Mouse (Mus musculus): ENCODE results near the gene Etnk1.
A peak's percentile ranks its signal among the peaks of the same experiment; 100 is the strongest.

The Etnk1 gene

GRCm38 (mm10) chr6:143216221-143216620, 49.2 kb downstream of the Etnk1 start:
- peak in 1 of 2 experiments; percentile 49 for DNase-seq (ENCODE audit: low spot score in 2 of 2)

GRCm38 (mm10) chr6:143219347-143219746, 52.3 kb downstream of the Etnk1 start:
- DNase-seq (ENCODE audit: low spot score in 2 of 2), result peak; percentile 32 to 74

- DNase-seq (ENCODE audit: low spot score in 2 of 2), result no peak
These were observed 54.2 kb downstream of the Etnk1 start for GRCm38 (mm10) chr6:143221245-143221644.

- no peak for DNase-seq (ENCODE audit: low spot score in 2 of 2)
These were observed 57.0 kb downstream of the Etnk1 start for GRCm38 (mm10) chr6:143224057-143224456.

- no peak for DNase-seq (ENCODE audit: low spot score in 2 of 2)
These were observed 57.9 kb downstream of the Etnk1 start for GRCm38 (mm10) chr6:143224885-143225284.

GRCm38 (mm10) chr6:143228696-143229095, 61.7 kb downstream of the Etnk1 start:
- no peak for DNase-seq (ENCODE audit: low spot score in 2 of 2)

GRCm38 (mm10) chr6:143229906-143230305, 62.9 kb downstream of the Etnk1 start:
- no peak for DNase-seq (ENCODE audit: low spot score in 2 of 2)

- no peak for DNase-seq (ENCODE audit: low spot score in 2 of 2)
These were observed 63.9 kb downstream of the Etnk1 start for GRCm38 (mm10) chr6:143230888-143231287.

GRCm38 (mm10) chr6:143232718-143233117, 65.7 kb downstream of the Etnk1 start:
- DNase-seq (ENCODE audit: low spot score in 2 of 2), result no peak

GRCm38 (mm10) chr6:143234868-143235267, 67.8 kb downstream of the Etnk1 start:
- no peak for DNase-seq (ENCODE audit: low spot score in 2 of 2)

- no peak for DNase-seq (ENCODE audit: low spot score in 2 of 2)
These were observed 72.5 kb downstream of the Etnk1 start for GRCm38 (mm10) chr6:143239362-143240074.

GRCm38 (mm10) chr6:143243191-143243590, 76.2 kb downstream of the Etnk1 start:
- no peak for DNase-seq (ENCODE audit: low spot score in 2 of 2)

- DNase-seq (ENCODE audit: low spot score in 2 of 2), result no peak
These were observed 90.9 kb downstream of the Etnk1 start for GRCm38 (mm10) chr6:143257921-143258320.

GRCm38 (mm10) chr6:143259169-143259629, 92.2 kb downstream of the Etnk1 start:
- no peak for DNase-seq (ENCODE audit: low spot score in 2 of 2)

GRCm38 (mm10) chr6:143259870-143260559, 93.0 kb downstream of the Etnk1 start:
- no peak for DNase-seq (ENCODE audit: low spot score in 2 of 2)

GRCm38 (mm10) chr6:143260560-143261288, 93.7 kb downstream of the Etnk1 start:
- no peak for DNase-seq (ENCODE audit: low spot score in 2 of 2)

GRCm38 (mm10) chr6:143261289-143261665, 94.3 kb downstream of the Etnk1 start:
- no peak for DNase-seq (ENCODE audit: low spot score in 2 of 2)

GRCm38 (mm10) chr6:143265482-143265881, 98.5 kb downstream of the Etnk1 start:
- DNase-seq (ENCODE audit: low spot score in 2 of 2), result no peak

- no peak for DNase-seq (ENCODE audit: low spot score in 2 of 2)
These were observed 112.2 kb downstream of the Etnk1 start for GRCm38 (mm10) chr6:143279222-143279621.
